Mouse (Mus musculus) thymus, adult 2 months (tissue): ENCODE measurements at regions not wholly inside any gene's neighbourhood (a gene's known extent, or its start where the extent isn't known, plus 50 kb on each side); places are given as distances from the start of the nearest gene placed in this dataset.

Experiments
- CTCF ChIP-seq: fragments of 200-500 bp; IDR thresholded peaks from 2 replicates; pipeline ENCODE4 v1.5.1; 2012; ENCODE audit warnings: mild to moderate bottlenecking, control low read depth, low read length, moderate library complexity, borderline replicate concordance; ENCODE audit not compliant: control insufficient read depth, poor library complexity, insufficient read depth; ENCODE audit errors: extremely low read depth
- POLR2A ChIP-seq: fragments of 200-500 bp; IDR thresholded peaks from 2 replicates; pipeline ENCODE4 v1.6.1; 2012; ENCODE audit warnings: mild to moderate bottlenecking, low read length, control low read depth, moderate library complexity; ENCODE audit not compliant: control insufficient read depth, poor library complexity, insufficient read depth; ENCODE audit errors: extremely low read depth

GRCm38 (mm10) chr7:75365480-75365879, 56.4 kb upstream of the Sv2b start:
- TF ChIP-seq CTCF, result no peak
- TF ChIP-seq POLR2A, result no peak
